Mouse (Mus musculus) thymus, adult 2 months (tissue): ENCODE data around the gene Fam184a. TPM values are rescaled to one million over a fixed set of nuclear protein-coding genes. Genes with fewer than 3 reads are reported as not detected.

Source experiments
- DNase-seq: peaks from one replicate; pipeline ENCODE4 v3.0.0; 2021
- H3K27ac ChIP-seq: fragments of 200-500 bp; 2 replicates; pipeline ENCODE4 v1.5.1; 2012; ENCODE audit warnings: low read length, control low read depth; ENCODE audit not compliant: control insufficient read depth, insufficient read depth
- H3K27me3 ChIP-seq: fragments of 200-500 bp; 2 replicates; pipeline ENCODE4 v1.6.1; 2012; ENCODE audit warnings: mild to moderate bottlenecking, low read length, moderate library complexity, mixed read lengths; ENCODE audit not compliant: control insufficient read depth, insufficient read depth
- H3K36me3 ChIP-seq: fragments of 200-500 bp; 2 replicates; pipeline ENCODE4 v1.6.1; 2012; ENCODE audit warnings: mild to moderate bottlenecking, low read length, moderate library complexity; ENCODE audit not compliant: control insufficient read depth, insufficient read depth
- H3K4me1 ChIP-seq: fragments of 200-500 bp; replicated peaks from 2 replicates; pipeline ENCODE4 v1.6.1; 2012; ENCODE audit warnings: low read length; ENCODE audit not compliant: control insufficient read depth, insufficient read depth
- H3K4me3 ChIP-seq: fragments of 200-500 bp; 2 replicates; pipeline ENCODE4 v1.5.1; 2012; ENCODE audit warnings: mild to moderate bottlenecking, low read length, control low read depth, moderate library complexity; ENCODE audit not compliant: control insufficient read depth, insufficient read depth
- CTCF ChIP-seq: fragments of 200-500 bp; IDR thresholded peaks from 2 replicates; pipeline ENCODE4 v1.5.1; 2012; ENCODE audit warnings: mild to moderate bottlenecking, control low read depth, low read length, moderate library complexity, borderline replicate concordance; ENCODE audit not compliant: control insufficient read depth, poor library complexity, insufficient read depth; ENCODE audit errors: extremely low read depth
- POLR2A ChIP-seq: fragments of 200-500 bp; IDR thresholded peaks from 2 replicates; pipeline ENCODE4 v1.6.1; 2012; ENCODE audit warnings: mild to moderate bottlenecking, low read length, control low read depth, moderate library complexity; ENCODE audit not compliant: control insufficient read depth, poor library complexity, insufficient read depth; ENCODE audit errors: extremely low read depth
- WGBS: fragments of 180-500 bp; shearing (Covaris S2); methylation state at CpG from one replicate; pipeline ENCODE4 v1.1.7; 2018; 5-methylcytosine and 5-hydroxymethylcytosine counted together
- polyA plus RNA-seq: library from polyadenylated mRNA; depleted of rRNA; stranded (reverse); fragments of >200 nt; gene quantifications from 2 replicates; pipeline ENCODE4 v1.2.3, GENCODE M21; 2012

Fam184a gene
- polyA plus RNA-seq, 1 experiment: 0.69 TPM

- Histone ChIP-seq H3K4me1 (no peaks in the 10 kb centered on the region), H3K36me3 (peaks cover 46% of the 10 kb centered on the region), H3K27me3 (no peaks in the 10 kb centered on the region), H3K27ac (no peak overlapping the region), H3K4me3 (no peak overlapping the region)
- no peak for DNase-seq
- WGBS: 95% methylated on average over 1 of the region's 1 CpGs
- no peak for TF ChIP-seq POLR2A
- TF ChIP-seq CTCF: no peak
These were observed 137.0 kb downstream of the Fam184a start for GRCm38 (mm10) chr10:53613955-53614354.

DNA sequence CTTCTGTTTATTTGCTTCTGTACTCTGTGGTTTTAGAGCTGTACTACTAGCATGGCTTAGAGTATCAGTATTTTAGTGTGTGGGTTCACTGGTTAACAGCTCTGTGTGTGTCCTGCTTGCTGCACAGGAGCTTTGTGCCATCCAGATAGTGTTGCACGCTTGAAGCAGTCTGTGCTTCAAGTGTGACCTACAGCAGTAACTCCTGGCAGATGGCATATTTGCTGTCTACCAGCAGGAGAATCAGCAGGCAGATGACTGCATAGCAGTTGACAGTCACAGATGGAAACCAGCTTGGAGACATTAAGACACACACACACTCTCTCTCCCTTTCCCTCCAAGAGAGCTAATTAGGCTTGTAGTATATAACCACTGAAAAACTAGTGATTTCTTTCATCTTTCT lies 138.8 kb downstream of the Fam184a start:
- H3K36me3 ChIP-seq: peaks cover 61% of the 10 kb centered on the region
- H3K27ac ChIP-seq: no peak overlapping the region
- TF ChIP-seq CTCF (no peak), POLR2A (no peak)
- H3K27me3 ChIP-seq: no peaks in the 10 kb centered on the region
- H3K4me3 ChIP-seq: no peak overlapping the region
- WGBS: 97% methylated on average over 1 of the region's 1 CpGs
- no peak for DNase-seq
- H3K4me1 ChIP-seq: no peaks in the 10 kb centered on the region

DNA sequence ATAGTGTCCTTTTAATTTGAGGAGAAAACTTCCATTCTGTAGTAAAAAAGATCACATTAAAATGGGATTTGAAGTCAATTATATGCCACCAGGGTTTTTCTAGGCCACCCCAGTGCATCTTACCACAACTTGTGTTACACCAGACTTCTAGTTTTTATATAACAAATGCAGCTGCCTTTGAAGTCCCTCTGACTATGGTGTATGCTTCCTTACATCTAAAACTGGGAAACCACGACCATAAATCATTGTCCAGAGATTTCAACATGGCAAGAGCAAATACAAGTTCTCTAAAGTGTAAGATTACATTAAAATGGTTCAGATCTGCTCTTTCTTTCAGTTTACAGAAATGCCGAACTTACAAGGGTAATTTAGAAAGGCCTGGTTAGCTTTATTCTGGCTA lies 142.6 kb downstream of the Fam184a start:
- Histone ChIP-seq H3K36me3 (peaks cover 74% of the 10 kb centered on the region), H3K27ac (no peak overlapping the region), H3K4me1 (no peaks in the 10 kb centered on the region), H3K27me3 (no peaks in the 10 kb centered on the region), H3K4me3 (no peak overlapping the region)
- 56% methylated on average over 2 of the region's 2 CpGs for WGBS
- TF ChIP-seq CTCF (no peak), POLR2A (no peak)
- DNase-seq: no peak

- Histone ChIP-seq H3K36me3 (peaks cover 75% of the 10 kb centered on the region), H3K4me3 (no peak overlapping the region), H3K27me3 (no peaks in the 10 kb centered on the region), H3K27ac (no peak overlapping the region), H3K4me1 (no peaks in the 10 kb centered on the region)
- DNase-seq: no peak
- TF ChIP-seq CTCF: no peak
- no peak for TF ChIP-seq POLR2A
- WGBS: 90% methylated on average over 2 of the region's 2 CpGs
These were observed 145.6 kb downstream of the Fam184a start for GRCm38 (mm10) chr10:53605328-53605727.

DNA sequence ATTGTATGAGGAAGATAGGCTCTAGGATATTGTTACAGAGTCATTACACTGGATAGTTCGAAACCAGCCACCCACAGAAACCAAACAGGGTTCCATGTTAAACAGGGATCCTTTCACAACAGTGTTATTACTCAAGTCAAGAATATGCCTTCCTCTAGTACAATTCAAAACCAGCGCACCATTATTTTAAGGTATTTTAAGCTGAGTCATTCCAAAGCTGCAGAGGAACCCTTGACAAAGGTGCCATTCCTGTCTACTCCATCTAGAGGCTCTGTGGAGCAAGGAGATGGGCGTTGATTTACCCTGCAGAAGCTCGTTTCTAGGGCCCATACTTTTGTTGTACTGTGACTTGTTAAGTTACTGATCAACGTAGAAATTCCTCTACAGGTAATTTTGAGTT lies 152.1 kb downstream of the Fam184a start:
- Histone ChIP-seq H3K4me3 (no peak overlapping the region), H3K36me3 (peaks cover 22% of the 10 kb centered on the region), H3K27ac (no peak overlapping the region), H3K4me1 (peaks cover 7% of the 10 kb centered on the region), H3K27me3 (no peaks in the 10 kb centered on the region)
- no peak for DNase-seq
- no peak for TF ChIP-seq POLR2A
- no peak for TF ChIP-seq CTCF
- WGBS: 57% methylated on average over 5 of the region's 5 CpGs

- WGBS: under 1% methylated on average over 99 of the region's 99 CpGs
- peak overlapping the region; percentile 92 for H3K4me3 ChIP-seq
- H3K4me1 ChIP-seq: peaks cover 7% of the 10 kb centered on the region
- H3K36me3 ChIP-seq: peaks cover 7% of the 10 kb centered on the region; the same call in 1 of the 2 replicates
- TF ChIP-seq CTCF: 0 out of 2 replicates have a peak, but pooled peaks have one; percentile 30
- TF ChIP-seq POLR2A: no peak
- H3K27me3 ChIP-seq: no peaks in the 10 kb centered on the region
- peak overlapping the region; percentile 83 for H3K27ac ChIP-seq
- DNase-seq: peak; percentile 53
These were observed 153.6 kb downstream of the Fam184a start for GRCm38 (mm10) chr10:53597121-53597881.

GRCm38 (mm10) chr10:53596677-53597120 lies 154.2 kb downstream of the Fam184a start, which contains the start of gene Asf1a:
TSS of gene Asf1a (plus strand) at chr10:53596757.
- Histone ChIP-seq H3K4me1 (peaks cover 7% of the 10 kb centered on the region), H3K4me3 (peak within 1 kb of the TSS; percentile 92), H3K36me3 (0 out of 2 replicates have a peak, but pooled peaks cover 5% of the 10 kb centered on the region), H3K27ac (peak within 1 kb of the TSS; percentile 83), H3K27me3 (no peaks in the 10 kb centered on the region)
- peak; percentile 96 for DNase-seq
- TF ChIP-seq CTCF (peak; percentile 82), POLR2A (peak; percentile 65)
- under 1% methylated on average over 52 of the region's 52 CpGs for WGBS
